Mouse (Mus musculus): ENCODE data around the gene Postn. TPM values are rescaled to one million over a fixed set of nuclear protein-coding genes. Genes with fewer than 3 reads are reported as not detected.

Postn gene
- polyA plus RNA-seq (2017; shearing (Covaris generic)), result 0.21 TPM

DNA sequence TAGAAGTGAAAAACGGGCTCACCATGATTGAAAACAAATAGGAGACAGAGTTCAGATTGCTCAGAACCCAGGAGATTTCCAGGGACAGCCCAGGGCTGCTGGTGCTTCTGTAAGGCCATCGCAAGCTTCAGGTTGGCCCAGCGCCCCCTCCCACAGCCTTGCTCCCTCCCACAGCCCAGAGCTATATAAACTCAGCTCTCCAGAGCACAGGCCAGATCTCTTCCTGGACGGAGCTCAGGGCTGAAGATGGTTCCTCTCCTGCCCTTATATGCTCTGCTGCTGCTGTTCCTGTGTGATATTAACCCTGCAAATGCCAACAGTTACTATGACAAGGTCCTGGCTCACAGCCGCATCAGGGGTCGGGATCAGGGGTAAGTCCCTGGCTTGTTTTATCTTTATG lies at the start of gene Postn:
Gene Postn (plus strand): TSS at position 213 of the 400 bp plus-strand sequence.

Other genes with a start within 250 kb of the Postn start
- gene Trpc4, start 205.1 kb upstream of the Postn start, polyA plus RNA-seq (2017; shearing (Covaris generic)), result not detected